Mouse (Mus musculus) bone marrow macrophage, adult 2 months (primary cell): ENCODE data around the gene Hfe2. TPM values are rescaled to one million over a fixed set of nuclear protein-coding genes. Genes with fewer than 3 reads are reported as not detected.

Source experiments
- H3K27ac ChIP-seq: 2 replicates; pipeline ENCODE4 v1.5.1; 2012; ENCODE audit warnings: low read depth, low read length; ENCODE audit not compliant: insufficient read depth
- H3K4me1 ChIP-seq: 2 replicates; pipeline ENCODE4 v1.6.1; 2012; ENCODE audit warnings: low read length; ENCODE audit not compliant: control insufficient read depth, insufficient read depth
- H3K4me3 ChIP-seq: 2 replicates; pipeline ENCODE4 v1.5.1; 2012; ENCODE audit warnings: mild to moderate bottlenecking, low read length, moderate library complexity; ENCODE audit not compliant: insufficient read depth
- CTCF ChIP-seq: IDR thresholded peaks from 2 replicates; pipeline ENCODE4 v1.5.1; 2012; ENCODE audit warnings: low read depth, mild to moderate bottlenecking, low read length, moderate library complexity
- POLR2A ChIP-seq: IDR thresholded peaks from 2 replicates; pipeline ENCODE4 v1.6.1; 2012; ENCODE audit warnings: mild to moderate bottlenecking, low read depth, low read length, borderline replicate concordance
- polyA plus RNA-seq: library from polyadenylated mRNA; stranded (reverse); fragments of >200 nt; gene quantifications from 2 replicates; pipeline ENCODE4 v1.2.4, GENCODE M21; 2012; ENCODE audit not compliant: missing spikeins, insufficient read depth, insufficient read length

The Hfe2 gene
- polyA plus RNA-seq, 1 experiment: not detected

GRCm38 (mm10) chr3:96551203-96551602, 26.2 kb downstream of the Hfe2 start:
- peaks cover 25% of the 10 kb centered on the region for H3K4me1 ChIP-seq
- H3K4me3 ChIP-seq: no peak overlapping the region
- H3K27ac ChIP-seq: peak overlapping the region; percentile 60
- no peak for TF ChIP-seq CTCF
- no peak for TF ChIP-seq POLR2A

DNA sequence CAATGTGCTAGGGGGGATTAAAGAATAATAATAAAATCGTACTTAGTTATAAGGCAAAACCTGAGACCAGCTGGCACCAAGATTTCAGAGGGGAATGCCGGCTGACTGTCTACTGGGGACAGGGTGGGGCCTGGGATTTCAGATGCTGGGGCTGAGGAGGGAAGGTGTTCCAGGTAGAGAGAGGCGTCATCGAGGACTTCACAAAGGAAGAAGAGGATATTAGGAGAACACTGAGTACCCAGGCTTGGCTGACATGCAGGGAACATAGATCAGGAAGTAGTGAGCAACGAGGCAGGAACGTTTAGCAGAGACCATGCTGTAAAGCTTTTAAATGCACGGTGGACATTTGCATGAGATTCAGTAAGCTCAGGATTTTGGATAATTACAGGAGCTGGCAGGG, 26.9 kb downstream of the Hfe2 start:
- H3K27ac ChIP-seq: 0 out of 2 replicates have a peak overlapping the region, but pooled peaks have one; percentile 60
- H3K4me1 ChIP-seq: peaks cover 25% of the 10 kb centered on the region
- TF ChIP-seq POLR2A: no peak
- TF ChIP-seq CTCF: no peak
- no peak overlapping the region for H3K4me3 ChIP-seq

DNA sequence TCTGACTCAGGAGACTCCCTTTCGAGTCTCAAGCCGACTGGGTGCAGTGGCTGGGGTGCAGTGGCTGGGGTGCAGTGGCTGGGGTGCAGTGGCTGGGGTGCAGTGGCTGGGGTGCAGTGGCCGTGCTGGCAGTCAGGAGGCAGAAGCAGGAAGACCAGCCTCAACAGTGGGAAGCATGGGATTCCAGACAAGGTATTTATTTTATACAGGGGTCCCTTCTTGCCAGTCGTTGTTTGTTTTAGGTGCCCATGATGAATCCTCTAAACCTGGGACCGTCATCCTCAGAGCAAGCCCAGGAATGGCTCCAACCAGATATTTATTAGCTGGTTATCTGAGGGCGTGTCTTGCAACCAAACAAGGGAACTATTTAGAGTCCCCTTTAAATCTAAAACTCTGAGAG, 28.6 kb downstream of the Hfe2 start:
- Histone ChIP-seq H3K4me3 (no peak overlapping the region), H3K4me1 (peaks cover 25% of the 10 kb centered on the region), H3K27ac (peak overlapping the region; percentile 26)
- TF ChIP-seq POLR2A (no peak), CTCF (no peak)

DNA sequence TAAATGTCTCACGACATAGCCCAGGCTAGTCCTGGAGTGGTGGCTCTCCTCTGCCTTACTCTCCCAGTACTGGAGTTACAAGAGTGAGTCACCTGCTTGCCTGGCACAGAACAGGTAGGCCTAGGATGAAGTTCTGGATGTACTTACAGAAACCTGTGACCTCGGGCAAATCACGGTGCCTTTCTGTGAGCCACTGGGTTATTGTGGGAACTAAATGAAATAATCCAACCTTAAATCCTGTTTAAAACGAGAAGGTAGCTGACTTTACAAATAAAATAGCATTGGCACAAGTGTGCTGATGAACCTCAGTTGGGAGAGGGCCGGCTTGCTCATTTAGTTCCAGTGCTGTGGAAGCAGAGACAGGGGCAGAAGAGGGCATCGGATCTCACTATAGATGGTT, 29.3 kb downstream of the Hfe2 start:
- no peak for TF ChIP-seq CTCF
- Histone ChIP-seq H3K4me1 (peaks cover 25% of the 10 kb centered on the region), H3K27ac (no peak overlapping the region), H3K4me3 (no peak overlapping the region)

- Histone ChIP-seq H3K4me1 (peaks cover 22% of the 10 kb centered on the region), H3K4me3 (no peak overlapping the region), H3K27ac (no peak overlapping the region)
- TF ChIP-seq POLR2A (no peak), CTCF (no peak)
Observed at GRCm38 (mm10) chr3:96555041-96555596, 30.1 kb downstream of the Hfe2 start.

- TF ChIP-seq CTCF (no peak), POLR2A (no peak)
- 0 out of 2 replicates have a peak overlapping the region, but pooled peaks have one; percentile 6 for H3K4me3 ChIP-seq
- no peak overlapping the region for H3K27ac ChIP-seq
- H3K4me1 ChIP-seq: peaks cover 22% of the 10 kb centered on the region
Observed at GRCm38 (mm10) chr3:96555999-96556614, 31.1 kb downstream of the Hfe2 start.

GRCm38 (mm10) chr3:96556651-96557635, 32.0 kb downstream of the Hfe2 start:
- Histone ChIP-seq H3K4me3 (peak overlapping the region; percentile 69), H3K27ac (peak overlapping the region; percentile 96), H3K4me1 (peaks cover 17% of the 10 kb centered on the region)
- TF ChIP-seq POLR2A (no peak), CTCF (no peak)

DNA sequence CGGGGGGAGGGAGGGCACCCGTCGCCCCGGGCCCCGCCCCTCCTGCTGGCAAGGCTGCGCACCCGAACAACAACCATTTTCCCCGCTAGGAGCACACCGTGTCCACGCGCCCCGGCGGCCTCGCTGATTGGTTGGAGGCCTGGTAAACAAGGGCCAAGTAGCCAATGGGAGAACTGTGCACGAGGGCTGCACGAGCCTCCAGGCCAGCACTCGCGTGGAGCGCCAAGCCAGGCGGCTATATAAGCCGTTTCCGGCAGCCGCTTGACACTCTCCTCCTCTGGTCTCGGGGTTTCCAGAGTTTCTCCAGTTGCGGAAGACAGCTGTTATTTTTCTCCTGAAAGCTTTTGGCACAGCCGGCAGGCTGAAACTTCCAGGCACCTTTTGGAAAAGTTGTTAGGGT, 32.7 kb downstream of the Hfe2 start, which contains the start of gene Txnip:
TSS of gene Txnip (plus strand) at position 264 of the 400 bp plus-strand sequence.
- Histone ChIP-seq H3K4me1 (peaks cover 16% of the 10 kb centered on the region), H3K27ac (peak within 1 kb of the TSS; percentile 100), H3K4me3 (peak within 1 kb of the TSS; percentile 85)
- TF ChIP-seq POLR2A (peak; percentile 98), CTCF (no peak)

DNA sequence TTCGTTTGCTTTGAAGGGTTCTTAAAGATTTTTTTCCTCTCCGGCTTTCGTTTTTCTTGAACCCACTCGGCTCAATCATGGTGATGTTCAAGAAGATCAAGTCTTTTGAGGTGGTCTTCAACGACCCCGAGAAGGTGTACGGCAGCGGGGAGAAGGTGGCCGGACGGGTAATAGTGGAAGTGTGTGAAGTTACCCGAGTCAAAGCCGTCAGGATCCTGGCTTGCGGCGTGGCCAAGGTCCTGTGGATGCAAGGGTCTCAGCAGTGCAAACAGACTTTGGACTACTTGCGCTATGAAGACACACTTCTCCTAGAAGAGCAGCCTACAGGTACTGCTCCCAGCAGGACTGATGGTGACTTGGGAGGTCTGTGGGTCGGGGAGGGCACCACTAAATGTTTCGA, 33.2 kb downstream of the Hfe2 start:
- TF ChIP-seq POLR2A: no peak
- no peak for TF ChIP-seq CTCF
- H3K4me1 ChIP-seq: peaks cover 16% of the 10 kb centered on the region

DNA sequence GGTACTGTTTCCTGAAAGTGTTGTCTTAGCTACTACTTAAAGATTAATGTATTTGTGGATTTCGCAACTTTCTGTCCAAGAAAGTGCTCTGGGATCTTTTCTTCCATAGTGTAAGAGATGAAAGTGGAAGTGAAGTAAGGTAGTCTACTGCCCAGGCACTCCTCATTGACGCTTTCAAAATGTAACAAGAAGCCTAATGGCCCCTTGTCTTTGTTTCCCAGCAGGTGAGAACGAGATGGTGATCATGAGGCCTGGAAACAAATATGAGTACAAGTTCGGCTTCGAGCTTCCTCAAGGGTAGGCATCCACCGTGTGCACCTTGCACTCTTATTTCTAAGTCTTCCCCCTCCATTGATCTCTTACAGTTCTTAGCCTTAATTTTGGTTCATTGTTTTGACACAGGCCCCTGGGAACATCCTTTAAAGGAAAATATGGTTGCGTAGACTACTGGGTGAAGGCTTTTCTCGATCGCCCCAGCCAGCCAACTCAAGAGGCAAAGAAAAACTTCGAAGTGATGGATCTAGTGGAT, 33.8 kb downstream of the Hfe2 start:
- Histone ChIP-seq H3K4me1 (peaks cover 17% of the 10 kb centered on the region), H3K27ac (peak overlapping the region; percentile 100)

More for the DNA sequence above, 33.2 kb downstream of the Hfe2 start:
- Histone ChIP-seq H3K27ac (peak overlapping the region; percentile 100), H3K4me3 (peak overlapping the region; percentile 85)

More for the DNA sequence above, 33.8 kb downstream of the Hfe2 start:
- H3K4me3 ChIP-seq: peak overlapping the region; percentile 85
- TF ChIP-seq CTCF (no peak), POLR2A (no peak)
